Mouse (Mus musculus) ES-E14 (cell line): ENCODE measurements around the gene Itgad.

Source experiments
- CHD2 ChIP-seq: IDR thresholded peaks from 2 replicates; pipeline ENCODE4 v1.6.1; 2014; ENCODE audit warnings: mild to moderate bottlenecking, low read depth, low read length, inconsistent platforms
- ZC3H11A ChIP-seq: IDR thresholded peaks from 2 replicates; pipeline ENCODE4 v1.6.1; 2012; ENCODE audit warnings: low read depth, mild to moderate bottlenecking, inconsistent platforms, low read length, borderline replicate concordance

- no peak for TF ChIP-seq ZC3H11A
- TF ChIP-seq CHD2: no peak
Observed at GRCm38 (mm10) chr7:128231741-128232140, 77.6 kb downstream of the Itgad start.
